Mouse (Mus musculus): ENCODE results near the gene Ccr2.
"Not testable (repeated sequence)": the region's sequence is repeated elsewhere in the genome, so short reads cannot be mapped to it uniquely, and the experiment has no call there.

Gene Ccr2

GRCm38 (mm10) chr9:124101723-124102122 lies at the start of gene Ccr2:
Gene Ccr2, plus strand, starts transcription at chr9:124101950.
- no peak for DNase-seq

GRCm38 (mm10) chr9:124053532-124053931 lies 48.2 kb upstream of the Ccr2 start:
- no peak for DNase-seq

GRCm38 (mm10) chr9:124056158-124056709 lies 45.5 kb upstream of the Ccr2 start:
- DNase-seq, result no peak

- no peak for DNase-seq
Observed at GRCm38 (mm10) chr9:124059660-124060352, 41.9 kb upstream of the Ccr2 start.

GRCm38 (mm10) chr9:124061474-124062432 lies 40.0 kb upstream of the Ccr2 start:
- DNase-seq, result not testable (repeated sequence)

GRCm38 (mm10) chr9:124066572-124067103 lies 35.1 kb upstream of the Ccr2 start:
- DNase-seq, result no peak

GRCm38 (mm10) chr9:124068098-124069058 lies 33.4 kb upstream of the Ccr2 start:
- no peak for DNase-seq

GRCm38 (mm10) chr9:124071506-124071905 lies 30.2 kb upstream of the Ccr2 start:
- DNase-seq, result no peak

- DNase-seq, result no peak
Observed at GRCm38 (mm10) chr9:124079803-124080202, 21.9 kb upstream of the Ccr2 start.

- DNase-seq, result not testable (repeated sequence)
Observed at GRCm38 (mm10) chr9:124080471-124080870, 21.3 kb upstream of the Ccr2 start.

GRCm38 (mm10) chr9:124090441-124090840 lies 11.3 kb upstream of the Ccr2 start:
- no peak for DNase-seq

- DNase-seq, result no peak
Observed at GRCm38 (mm10) chr9:124099127-124099526, 2.6 kb upstream of the Ccr2 start.

GRCm38 (mm10) chr9:124100357-124100756 lies 1.4 kb upstream of the Ccr2 start:
- no peak for DNase-seq

- no peak for DNase-seq
Observed at GRCm38 (mm10) chr9:124103199-124103598, 1.4 kb downstream of the Ccr2 start.

- no peak for DNase-seq
Observed at GRCm38 (mm10) chr9:124105196-124105595, 3.4 kb downstream of the Ccr2 start.

- DNase-seq, result no peak
Observed at GRCm38 (mm10) chr9:124107232-124107631, 5.5 kb downstream of the Ccr2 start.

GRCm38 (mm10) chr9:124108356-124109127 lies 6.8 kb downstream of the Ccr2 start:
- no peak for DNase-seq

- DNase-seq, result no peak
Observed at GRCm38 (mm10) chr9:124111997-124112396, 10.2 kb downstream of the Ccr2 start.

- DNase-seq, result no peak
Observed at GRCm38 (mm10) chr9:124112591-124113239, 11.0 kb downstream of the Ccr2 start.

GRCm38 (mm10) chr9:124113777-124114176 lies 12.0 kb downstream of the Ccr2 start:
- no peak for DNase-seq

- no peak for DNase-seq
Observed at GRCm38 (mm10) chr9:124118489-124118888, 16.7 kb downstream of the Ccr2 start.

Measured in cerebellum, postnatal 25 days (tissue).